Mouse (Mus musculus): ENCODE data around the gene Jade1. TPM values are rescaled to one million over a fixed set of nuclear protein-coding genes. Genes with fewer than 3 reads are reported as not detected.

Jade1 gene
- polyA plus RNA-seq, 1 experiment: 22.7 TPM

- H3K27me3 ChIP-seq (ENCODE audit: control insufficient read depth, insufficient read depth, low read length): no peaks in the 10 kb centered on the region
- no peak for DNase-seq
- WGBS: 85% methylated on average over 7 of the region's 7 CpGs
These were observed 11.1 kb upstream of the Jade1 start for GRCm38 (mm10) chr3:41544451-41544850.

DNA sequence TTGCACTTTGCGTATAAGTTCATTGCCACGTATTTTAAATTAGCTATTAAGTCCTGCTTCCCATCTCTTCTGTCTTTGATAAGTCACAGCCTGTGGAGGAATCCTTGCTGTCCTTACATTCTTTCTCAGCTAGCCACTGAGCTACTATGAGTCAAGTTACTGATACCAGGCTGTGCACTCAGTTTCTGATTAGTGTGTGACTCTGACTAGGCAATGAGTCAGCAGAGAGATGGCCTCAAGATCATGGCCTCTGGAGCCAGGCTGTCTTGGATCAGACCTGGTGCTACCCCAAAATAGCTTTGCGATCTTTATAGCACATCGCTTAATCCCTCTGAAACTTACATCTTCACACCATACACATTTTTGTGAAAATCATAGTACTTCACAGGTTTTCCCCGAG is 8.2 kb upstream of the Jade1 start:
- no peaks in the 10 kb centered on the region for H3K4me1 ChIP-seq (replicated peaks; ENCODE audit: control insufficient read depth, insufficient read depth, low read length)
- DNase-seq: no peak
- TF ChIP-seq CTCF (IDR thresholded peaks at IDR 0.05; ENCODE audit: borderline replicate concordance, control insufficient read depth, extremely low read depth, insufficient read depth, low read length, poor library complexity) (no peak), POLR2A (IDR thresholded peaks at IDR 0.05; ENCODE audit: control insufficient read depth, extremely low read depth, insufficient read depth, low read length, poor library complexity) (no peak)
- no peak overlapping the region for H3K27ac ChIP-seq (ENCODE audit: control insufficient read depth, insufficient read depth, low read length)
- no peaks in the 10 kb centered on the region for H3K36me3 ChIP-seq (ENCODE audit: control insufficient read depth, insufficient read depth, low read length)
- no peak overlapping the region for H3K4me3 ChIP-seq (ENCODE audit: control insufficient read depth, insufficient read depth, low read length)
- over 99% methylated on average over 5 of the region's 5 CpGs for WGBS
- H3K27me3 ChIP-seq (ENCODE audit: control insufficient read depth, insufficient read depth, low read length): no peaks in the 10 kb centered on the region

More at GRCm38 (mm10) chr3:41544451-41544850, 11.1 kb upstream of the Jade1 start:
- H3K36me3 ChIP-seq (ENCODE audit: control insufficient read depth, insufficient read depth, low read length): no peaks in the 10 kb centered on the region
- H3K4me1 ChIP-seq (replicated peaks; ENCODE audit: control insufficient read depth, insufficient read depth, low read length): no peaks in the 10 kb centered on the region
- no peak overlapping the region for H3K27ac ChIP-seq (ENCODE audit: control insufficient read depth, insufficient read depth, low read length)
- TF ChIP-seq CTCF (IDR thresholded peaks at IDR 0.05; ENCODE audit: borderline replicate concordance, control insufficient read depth, extremely low read depth, insufficient read depth, low read length, poor library complexity) (no peak), POLR2A (IDR thresholded peaks at IDR 0.05; ENCODE audit: control insufficient read depth, extremely low read depth, insufficient read depth, low read length, poor library complexity) (no peak)
- H3K4me3 ChIP-seq (ENCODE audit: control insufficient read depth, insufficient read depth, low read length): no peak overlapping the region

DNA sequence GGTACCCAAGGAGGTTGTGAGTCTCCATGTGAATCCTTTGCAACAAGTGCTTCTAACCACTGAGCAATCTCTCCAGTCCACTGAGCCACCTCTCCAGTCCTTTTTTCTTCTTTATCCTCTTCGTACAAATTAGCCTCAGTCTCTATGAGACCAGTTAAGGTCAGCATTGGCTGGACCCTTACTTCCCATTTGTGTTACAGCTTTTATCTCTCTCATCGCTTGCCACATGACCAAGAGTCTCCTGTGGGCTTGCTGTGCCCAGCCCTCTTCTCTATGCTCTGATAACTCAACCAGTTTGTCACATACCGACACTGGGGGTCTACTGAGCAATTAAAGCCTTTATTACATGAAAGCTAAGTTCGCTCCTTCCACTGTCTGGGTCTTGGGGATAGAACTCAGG is 7.3 kb upstream of the Jade1 start:
- TF ChIP-seq POLR2A (IDR thresholded peaks at IDR 0.05; ENCODE audit: control insufficient read depth, extremely low read depth, insufficient read depth, low read length, poor library complexity) (no peak), CTCF (IDR thresholded peaks at IDR 0.05; ENCODE audit: borderline replicate concordance, control insufficient read depth, extremely low read depth, insufficient read depth, low read length, poor library complexity) (no peak)

DNA sequence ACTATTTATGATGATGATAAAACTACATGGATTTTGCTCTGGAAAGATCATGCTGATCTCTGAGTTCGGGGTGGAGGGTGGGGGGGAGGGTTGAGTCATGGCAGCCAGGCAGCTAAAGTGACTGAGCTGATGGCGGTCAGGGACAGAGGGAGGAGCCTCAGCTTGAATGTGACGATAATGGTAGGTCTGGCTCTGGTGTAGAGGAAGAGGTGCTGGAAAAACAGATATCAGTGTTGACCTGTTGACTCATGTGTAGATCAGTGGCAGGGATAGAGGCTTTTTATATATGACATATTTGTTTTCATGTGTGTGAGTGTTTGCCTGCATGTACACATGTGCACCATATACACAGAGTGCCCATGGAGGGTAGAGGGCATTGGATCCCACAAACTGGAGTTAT is 3.9 kb upstream of the Jade1 start:
- H3K36me3 ChIP-seq (ENCODE audit: control insufficient read depth, insufficient read depth, low read length): no peaks in the 10 kb centered on the region
- 94% methylated on average over 3 of the region's 3 CpGs for WGBS
- no peaks in the 10 kb centered on the region for H3K4me1 ChIP-seq (replicated peaks; ENCODE audit: control insufficient read depth, insufficient read depth, low read length)
- no peak overlapping the region for H3K4me3 ChIP-seq (ENCODE audit: control insufficient read depth, insufficient read depth, low read length)
- no peak for TF ChIP-seq POLR2A (IDR thresholded peaks at IDR 0.05; ENCODE audit: control insufficient read depth, extremely low read depth, insufficient read depth, low read length, poor library complexity)
- no peak for TF ChIP-seq CTCF (IDR thresholded peaks at IDR 0.05; ENCODE audit: borderline replicate concordance, control insufficient read depth, extremely low read depth, insufficient read depth, low read length, poor library complexity)
- no peaks in the 10 kb centered on the region for H3K27me3 ChIP-seq (ENCODE audit: control insufficient read depth, insufficient read depth, low read length)
- DNase-seq: no peak
- no peak overlapping the region for H3K27ac ChIP-seq (ENCODE audit: control insufficient read depth, insufficient read depth, low read length)

More for the DNA sequence above, 7.3 kb upstream of the Jade1 start:
- Histone ChIP-seq H3K4me1 (replicated peaks; ENCODE audit: control insufficient read depth, insufficient read depth, low read length) (no peaks in the 10 kb centered on the region), H3K36me3 (ENCODE audit: control insufficient read depth, insufficient read depth, low read length) (no peaks in the 10 kb centered on the region), H3K27ac (ENCODE audit: control insufficient read depth, insufficient read depth, low read length) (no peak overlapping the region), H3K4me3 (ENCODE audit: control insufficient read depth, insufficient read depth, low read length) (no peak overlapping the region), H3K27me3 (ENCODE audit: control insufficient read depth, insufficient read depth, low read length) (no peaks in the 10 kb centered on the region)
- WGBS: 92% methylated on average over 4 of the region's 4 CpGs
- DNase-seq: no peak

- H3K27me3 ChIP-seq (ENCODE audit: control insufficient read depth, insufficient read depth, low read length): no peaks in the 10 kb centered on the region
- 60% methylated on average over 11 of the region's 11 CpGs for WGBS
- TF ChIP-seq CTCF (IDR thresholded peaks at IDR 0.05; ENCODE audit: borderline replicate concordance, control insufficient read depth, extremely low read depth, insufficient read depth, low read length, poor library complexity): no peak
- TF ChIP-seq POLR2A (IDR thresholded peaks at IDR 0.05; ENCODE audit: control insufficient read depth, extremely low read depth, insufficient read depth, low read length, poor library complexity): no peak
- H3K36me3 ChIP-seq (ENCODE audit: control insufficient read depth, insufficient read depth, low read length): no peaks in the 10 kb centered on the region
- H3K4me1 ChIP-seq (replicated peaks; ENCODE audit: control insufficient read depth, insufficient read depth, low read length): no peaks in the 10 kb centered on the region
- no peak overlapping the region for H3K27ac ChIP-seq (ENCODE audit: control insufficient read depth, insufficient read depth, low read length)
- H3K4me3 ChIP-seq (ENCODE audit: control insufficient read depth, insufficient read depth, low read length): no peak overlapping the region
- no peak for DNase-seq
These were observed 2.6 kb upstream of the Jade1 start for GRCm38 (mm10) chr3:41552777-41553548.

DNA sequence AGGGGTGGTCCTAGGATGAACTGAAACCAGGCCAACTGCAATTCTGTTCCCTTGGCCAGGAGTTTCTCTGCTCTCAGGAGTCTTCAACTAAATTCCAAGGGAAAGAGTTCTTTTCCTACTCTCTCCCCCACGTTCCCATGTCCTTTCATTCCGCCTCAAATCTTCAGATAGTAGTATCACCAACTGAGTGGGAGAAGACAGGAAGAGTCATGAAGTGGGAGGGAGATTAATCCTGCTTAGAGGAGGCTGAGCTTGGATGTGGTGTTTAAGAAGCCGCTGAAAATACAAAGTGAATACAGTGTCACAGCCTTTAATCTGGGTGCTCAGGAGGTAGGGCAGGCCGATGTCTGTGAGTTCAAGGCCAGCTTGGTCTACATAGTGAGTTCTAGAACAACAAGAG is 1.9 kb upstream of the Jade1 start:
- Histone ChIP-seq H3K27me3 (ENCODE audit: control insufficient read depth, insufficient read depth, low read length) (no peaks in the 10 kb centered on the region), H3K36me3 (ENCODE audit: control insufficient read depth, insufficient read depth, low read length) (no peaks in the 10 kb centered on the region)
- WGBS: 92% methylated on average over 4 of the region's 4 CpGs

More for the DNA sequence above, 1.9 kb upstream of the Jade1 start:
- TF ChIP-seq POLR2A (IDR thresholded peaks at IDR 0.05; ENCODE audit: control insufficient read depth, extremely low read depth, insufficient read depth, low read length, poor library complexity): no peak
- no peak for TF ChIP-seq CTCF (IDR thresholded peaks at IDR 0.05; ENCODE audit: borderline replicate concordance, control insufficient read depth, extremely low read depth, insufficient read depth, low read length, poor library complexity)
- DNase-seq: no peak
- H3K27ac ChIP-seq (ENCODE audit: control insufficient read depth, insufficient read depth, low read length): no peak overlapping the region
- no peak overlapping the region for H3K4me3 ChIP-seq (ENCODE audit: control insufficient read depth, insufficient read depth, low read length)
- no peaks in the 10 kb centered on the region for H3K4me1 ChIP-seq (replicated peaks; ENCODE audit: control insufficient read depth, insufficient read depth, low read length)
